Mouse (Mus musculus) adrenal gland, adult 8-10 months (tissue): ENCODE data around the gene Smarce1. TPM values are rescaled to one million over a fixed set of nuclear protein-coding genes. Genes with fewer than 3 reads are reported as not detected.

Source experiments
- DNase-seq: peaks from one replicate; pipeline ENCODE4 v3.0.0; 2022
- total RNA-seq, 4 experiments: library from RNA; stranded (reverse); gene quantifications; 2 replicates each; pipeline ENCODE4 v1.2.4; 2022

Smarce1 gene
- total RNA-seq, 4 experiments from 2014 or later, result 48.9 to 69.5 (median 57.2) TPM

DNA sequence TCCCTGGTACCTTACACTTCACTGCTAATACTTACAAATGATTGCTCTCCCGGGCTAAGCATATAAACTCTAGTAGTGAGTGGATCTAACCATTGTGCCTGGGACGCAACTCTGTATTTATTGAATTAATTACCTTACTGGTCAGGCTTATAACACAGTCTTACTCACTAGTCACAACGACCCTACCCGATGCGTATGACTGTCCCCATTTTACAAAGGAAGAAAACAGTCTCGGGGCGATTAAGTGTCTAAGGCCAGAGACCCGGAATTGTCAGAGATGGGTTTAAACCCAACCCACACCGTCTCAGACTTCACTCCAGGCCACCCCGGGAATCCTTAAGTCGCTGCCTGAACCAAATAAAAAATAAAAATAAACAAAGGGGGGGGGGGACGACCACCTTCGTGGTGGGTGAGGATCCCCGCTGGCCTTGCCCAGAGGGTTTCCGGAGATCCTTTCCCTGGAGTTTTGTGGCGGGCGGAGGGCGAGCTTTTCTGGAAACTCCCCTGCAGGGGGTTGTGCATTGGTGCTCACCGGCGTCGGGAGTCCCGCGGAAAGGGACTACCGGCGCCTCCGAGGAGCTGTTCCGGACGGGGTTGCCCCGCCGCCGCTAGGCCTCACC lies 1.1 kb downstream of the Smarce1 start:
- DNase-seq, result no peak

- DNase-seq, result no peak
Measured at GRCm38 (mm10) chr11:99226298-99226697, 4.5 kb downstream of the Smarce1 start.

DNA sequence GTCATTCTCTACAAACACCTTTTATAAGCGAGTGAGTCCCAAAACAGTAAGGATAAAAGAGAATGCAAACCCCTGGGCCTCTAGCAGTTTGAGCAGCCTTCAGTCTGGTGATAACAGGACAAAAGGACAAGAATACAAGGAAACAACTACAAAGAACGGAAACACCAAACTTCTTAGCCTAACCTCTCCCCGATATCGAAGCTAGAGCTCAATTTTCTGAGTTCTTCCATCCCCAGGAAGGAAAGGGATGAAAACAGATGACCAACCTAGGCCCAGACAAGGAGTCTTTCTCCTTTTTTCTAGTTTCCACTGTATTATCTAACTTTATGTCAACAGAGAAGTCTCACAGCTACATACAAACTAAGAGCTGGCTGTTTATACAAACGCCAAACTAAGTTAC lies 7.5 kb downstream of the Smarce1 start:
- DNase-seq, result no peak

DNA sequence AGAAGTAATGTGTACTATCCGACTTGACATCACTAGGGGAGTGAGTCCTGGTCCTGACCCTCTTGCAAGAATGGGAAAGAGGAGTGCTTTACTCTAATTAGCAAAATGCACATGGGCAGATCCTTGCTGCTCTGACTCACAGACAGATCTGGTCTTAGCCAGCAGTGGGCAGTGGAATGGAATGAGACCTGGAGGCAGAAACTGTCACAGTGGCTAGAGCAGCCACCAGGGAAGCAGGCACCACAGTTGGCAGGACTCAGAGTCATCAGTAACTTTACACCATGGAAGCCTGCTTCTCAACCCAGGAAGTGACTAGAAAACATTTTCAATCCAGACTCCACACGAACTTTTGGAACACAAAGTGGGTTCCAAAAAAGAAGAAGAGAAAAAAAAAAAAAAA lies 9.0 kb downstream of the Smarce1 start:
- no peak for DNase-seq

GRCm38 (mm10) chr11:99217248-99217986 lies 13.4 kb downstream of the Smarce1 start:
- DNase-seq, result no peak

- DNase-seq, result no peak
Measured at GRCm38 (mm10) chr11:99216181-99216580, 14.6 kb downstream of the Smarce1 start.

DNA sequence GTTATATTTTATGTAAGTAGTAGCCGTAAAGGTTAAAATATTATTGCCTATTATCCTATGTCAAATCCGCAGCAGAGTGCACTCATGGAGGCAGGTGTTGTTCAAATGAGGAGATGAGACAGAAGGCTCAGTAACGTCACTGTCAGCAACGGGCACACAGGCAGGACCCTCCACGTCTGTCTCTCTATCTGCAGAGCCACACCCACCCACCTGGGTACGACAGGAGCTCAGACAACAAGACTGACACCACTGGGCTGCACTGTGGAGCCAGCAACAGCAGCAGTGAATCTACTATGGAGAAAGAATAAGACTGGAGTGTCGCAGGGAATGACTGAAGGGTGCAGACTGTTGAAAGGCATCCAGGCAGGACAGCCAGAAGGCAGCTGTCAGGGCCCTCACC lies 18.1 kb downstream of the Smarce1 start:
- DNase-seq, result no peak

- DNase-seq, result no peak
Measured at GRCm38 (mm10) chr11:99211964-99212363, 18.9 kb downstream of the Smarce1 start.

DNA sequence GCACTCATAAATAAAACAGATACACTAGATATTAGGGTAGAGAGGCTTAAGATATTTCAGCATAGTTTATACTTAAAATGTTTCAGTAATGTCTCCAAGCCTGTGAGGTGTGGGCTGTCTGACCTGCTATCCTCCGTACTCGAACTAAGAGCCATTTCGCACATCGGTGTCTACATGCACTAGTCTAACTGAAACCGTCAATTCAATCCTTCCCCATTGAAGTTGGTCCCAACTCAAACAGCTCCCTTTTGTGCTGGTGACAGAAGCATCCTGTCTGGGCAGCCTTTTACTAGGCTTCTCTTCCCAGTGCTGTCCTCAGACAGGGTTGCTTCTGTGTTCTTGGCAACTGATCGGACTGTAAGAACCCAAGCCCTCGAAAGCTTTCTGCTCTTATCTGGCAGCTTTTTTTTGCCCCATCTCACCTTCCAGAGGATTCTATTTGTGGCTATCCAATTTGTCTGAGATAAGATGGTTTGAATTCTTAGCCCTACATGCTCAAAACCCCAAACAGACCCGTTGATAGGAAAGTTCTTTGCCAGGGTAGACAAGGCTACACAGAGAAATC lies 22.6 kb downstream of the Smarce1 start:
- DNase-seq, result no peak

GRCm38 (mm10) chr11:99207449-99207848 lies 23.4 kb downstream of the Smarce1 start:
- DNase-seq, result no peak

- DNase-seq, result no peak
Measured at GRCm38 (mm10) chr11:99206954-99207353, 23.9 kb downstream of the Smarce1 start.

GRCm38 (mm10) chr11:99189154-99189582 lies 41.6 kb downstream of the Smarce1 start:
- peak; percentile 17 for DNase-seq

- no peak for DNase-seq
Measured at GRCm38 (mm10) chr11:99187348-99187747, 43.5 kb downstream of the Smarce1 start.

DNA sequence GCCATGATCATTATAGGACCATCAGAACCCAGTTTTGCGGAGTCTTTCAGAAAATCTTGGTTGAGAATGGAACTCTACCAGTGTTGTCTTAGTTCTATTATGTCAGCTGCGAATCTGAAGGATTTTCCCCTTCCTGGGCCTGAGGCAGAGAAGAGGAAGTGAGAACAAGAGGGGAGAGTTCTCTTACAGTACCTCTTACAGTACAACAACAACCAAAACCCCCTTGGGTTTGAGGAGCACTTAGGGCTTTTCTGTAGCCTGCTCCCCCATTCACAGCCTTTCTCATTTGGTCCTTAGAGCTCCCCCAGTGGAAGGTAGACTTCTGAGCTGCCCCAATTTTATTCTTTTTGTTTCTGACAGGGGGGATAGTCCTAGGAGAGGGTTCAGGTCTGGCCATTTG lies 44.0 kb downstream of the Smarce1 start:
- no peak for DNase-seq

DNA sequence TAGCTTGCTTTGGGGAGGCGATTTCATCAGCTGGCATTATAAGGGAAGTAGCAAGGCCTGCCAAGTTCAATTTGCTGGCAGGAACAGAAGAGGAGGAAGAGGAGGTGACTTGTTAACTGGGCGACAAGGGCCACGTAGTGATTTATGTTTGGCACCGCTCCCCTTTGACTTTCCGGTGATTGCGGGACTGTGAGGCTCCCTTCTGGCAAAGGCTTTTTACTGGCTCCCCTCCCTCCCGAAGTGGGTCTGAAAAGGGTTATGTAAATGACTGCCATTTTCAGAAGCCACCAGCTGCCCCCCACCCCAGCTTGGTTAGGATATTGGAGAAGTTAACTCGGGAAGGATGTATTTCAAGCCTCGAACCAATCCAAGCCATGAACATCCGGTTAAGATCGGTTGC lies 48.2 kb downstream of the Smarce1 start:
- no peak for DNase-seq

DNA sequence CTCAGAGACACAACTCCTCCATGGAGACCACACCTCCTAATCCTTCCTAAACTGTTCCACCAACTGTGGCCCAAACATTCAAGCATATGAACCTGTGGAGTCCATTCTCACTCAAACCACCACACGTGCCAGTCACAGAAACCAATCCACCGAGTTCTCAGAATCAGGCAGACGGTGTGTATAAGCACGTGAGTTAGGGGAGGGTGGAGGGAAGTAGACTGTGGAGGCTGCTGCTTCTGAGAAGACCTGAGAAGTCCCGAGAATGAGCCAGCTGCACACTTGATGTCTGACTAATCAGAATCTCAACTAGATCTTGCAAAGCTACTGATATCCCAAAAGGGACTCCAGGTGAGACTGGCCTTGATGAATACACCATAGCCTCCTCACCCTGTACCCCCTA lies 50.7 kb downstream of the Smarce1 start:
- DNase-seq, result no peak

- no peak for DNase-seq
Measured at GRCm38 (mm10) chr11:99177925-99178198, 53.0 kb downstream of the Smarce1 start.

- no peak for DNase-seq
Measured at GRCm38 (mm10) chr11:99177054-99177924, 53.5 kb downstream of the Smarce1 start.

DNA sequence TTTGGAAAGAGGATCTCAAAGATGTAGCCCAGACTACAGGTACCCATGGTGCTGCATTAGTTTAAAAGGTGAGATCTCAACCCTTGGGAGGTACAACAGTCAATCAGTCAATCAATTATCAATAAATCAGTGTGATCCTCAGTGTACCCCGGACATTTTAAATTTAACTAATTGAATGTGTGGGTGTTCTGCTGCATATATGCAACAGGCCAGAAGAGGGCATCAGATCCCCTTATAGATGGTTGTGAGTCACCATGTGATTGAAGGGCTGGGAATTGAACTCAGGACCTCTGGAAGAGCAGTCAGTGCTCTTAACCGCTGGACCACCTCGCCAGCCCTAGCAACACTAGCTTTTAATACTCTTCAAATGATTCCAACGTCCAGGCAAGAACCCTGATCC lies 58.8 kb downstream of the Smarce1 start:
- no peak for DNase-seq

DNA sequence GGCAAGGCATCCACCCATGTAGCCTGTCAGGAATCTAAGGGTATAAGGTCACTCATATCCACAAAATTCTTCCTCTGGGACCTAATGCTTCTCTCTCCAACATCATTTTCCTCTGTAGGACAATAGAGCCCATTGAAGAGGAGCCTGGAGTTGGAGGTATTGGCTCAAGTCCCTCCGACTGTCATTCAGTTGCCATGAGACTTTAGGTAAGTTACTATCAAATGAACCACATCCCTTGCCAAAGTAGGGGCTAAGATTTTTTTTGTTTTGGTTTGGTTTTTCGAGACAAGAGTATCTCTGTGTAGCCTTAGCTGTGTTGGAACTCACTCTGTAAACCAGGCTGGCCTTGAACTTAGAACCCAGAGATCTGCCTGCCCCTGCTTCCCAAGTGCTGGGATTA lies 59.4 kb downstream of the Smarce1 start:
- DNase-seq, result no peak

- DNase-seq, result no peak
Measured at GRCm38 (mm10) chr11:99170547-99171267, 60.1 kb downstream of the Smarce1 start.

DNA sequence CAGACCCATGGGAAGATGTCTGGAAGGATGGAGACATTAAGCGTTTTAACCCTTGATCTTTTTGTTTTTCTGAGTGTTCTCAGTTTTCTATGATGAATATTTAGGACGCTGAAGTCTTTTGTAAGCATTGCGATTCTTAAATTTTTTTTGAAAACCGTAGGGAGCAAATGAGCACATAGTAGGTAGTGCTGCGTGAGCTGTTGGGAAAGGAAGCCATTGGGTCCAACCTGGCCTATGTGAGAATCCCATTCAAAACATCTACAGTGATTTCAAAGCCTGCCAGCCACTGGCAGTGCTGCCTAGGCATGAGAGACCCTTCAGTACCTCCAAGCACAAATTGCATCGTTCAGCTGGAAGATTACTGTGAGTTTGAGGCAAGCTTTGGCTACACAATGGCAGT lies 60.8 kb downstream of the Smarce1 start:
- no peak for DNase-seq

DNA sequence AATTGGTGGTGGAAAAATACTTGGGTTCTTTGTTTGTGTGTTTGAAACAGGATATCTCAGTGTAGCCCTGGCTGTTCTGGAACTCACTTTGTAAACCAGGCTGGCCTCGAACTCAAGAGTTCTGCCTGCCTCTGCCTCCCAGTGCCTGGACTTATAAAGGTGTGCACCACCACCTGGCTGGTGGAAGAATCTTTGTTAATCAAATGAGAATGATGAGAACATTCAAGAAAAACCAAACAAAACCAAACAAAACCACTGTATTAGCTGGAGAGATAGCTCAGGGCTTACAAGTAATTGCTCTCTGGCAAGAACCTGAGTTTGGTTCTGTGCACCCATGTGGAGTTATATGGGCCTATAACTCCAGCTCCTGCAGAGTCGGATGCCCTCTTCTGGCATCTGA lies 61.4 kb downstream of the Smarce1 start:
- no peak for DNase-seq
